Mouse (Mus musculus) kidney, postnatal 0 days (tissue): Measurements from ENCODE around the gene Actl10. TPM values are rescaled to one million over a fixed set of nuclear protein-coding genes. Genes with fewer than 3 reads are reported as not detected.
A peak's percentile ranks its signal among the peaks of the same experiment; 100 is the strongest.

Experiments
- ATAC-seq: fragments of 200-750 bp; cut with Nextera tagmentation; replicated peaks from 2 replicates; pipeline ENCODE4 v1.8.0; 2017; ENCODE audit warnings: low read depth, moderate number of reproducible peaks, moderate TSS enrichment, moderate library complexity; ENCODE audit not compliant: low FRiP score
- DNase-seq: peaks from one replicate; pipeline ENCODE4 v3.0.0-alpha.2; 2016; ENCODE audit warnings: low spot score
- H3K27ac ChIP-seq: fragments of 300-500 bp; sonication (generic); 2 replicates; pipeline ENCODE4 v1.5.1; 2014; ENCODE audit warnings: mild to moderate bottlenecking
- H3K27me3 ChIP-seq: fragments of 300-500 bp; sonication (generic); 2 replicates; pipeline ENCODE4 v1.6.1; 2014; ENCODE audit warnings: low read length, mixed read lengths; ENCODE audit not compliant: insufficient read depth
- H3K36me3 ChIP-seq: fragments of 300-500 bp; sonication (generic); 2 replicates; pipeline ENCODE4 v1.6.1; 2014; ENCODE audit warnings: low read length, mixed read lengths; ENCODE audit not compliant: insufficient read depth
- H3K4me1 ChIP-seq: fragments of 300-500 bp; sonication (generic); replicated peaks from 2 replicates; pipeline ENCODE4 v1.6.1; 2014; ENCODE audit warnings: antibody characterized with exemption, low read length, mixed read lengths; ENCODE audit not compliant: insufficient read depth
- H3K4me2 ChIP-seq: fragments of 300-500 bp; sonication (generic); 2 replicates; pipeline ENCODE4 v1.6.1; 2014; ENCODE audit warnings: mild to moderate bottlenecking, low read length, moderate library complexity, mixed read lengths
- H3K4me3 ChIP-seq: fragments of 300-500 bp; sonication (generic); replicated peaks from 2 replicates; pipeline ENCODE4 v1.5.1; 2014; ENCODE audit warnings: low read depth, low read length
- H3K9ac ChIP-seq: fragments of 300-500 bp; sonication (generic); 2 replicates; pipeline ENCODE4 v1.6.1; 2014; ENCODE audit warnings: low read depth, low read length
- H3K9me3 ChIP-seq: fragments of 300-500 bp; sonication (generic); replicated peaks from 2 replicates; pipeline ENCODE4 v1.6.1; 2016; ENCODE audit warnings: low read length, inconsistent platforms, mixed read lengths
- CTCF ChIP-seq: IDR thresholded peaks from 2 replicates; pipeline ENCODE4 v1.5.1; 2016; ENCODE audit warnings: antibody characterized with exemption, low read depth, mild to moderate bottlenecking, moderate library complexity
- WGBS: fragments of 180-500 bp; shearing (Covaris S2); extraction: QIAGEN DNeasy Blood & Tissue Kit; methylation state at CpG from one replicate; pipeline ENCODE4 v1.1.7; 2014; 5-methylcytosine and 5-hydroxymethylcytosine counted together
- polyA plus RNA-seq: library from polyadenylated mRNA; unstranded; fragments of >200 nt; fragmentation: Nextera tagmentation; extraction: Ambion mirVana; gene quantifications from 2 replicates; pipeline ENCODE4 v1.2.1, GENCODE M21; 2015

The Actl10 gene
- polyA plus RNA-seq, 1 experiment from 2014 or later, result not detected

DNA sequence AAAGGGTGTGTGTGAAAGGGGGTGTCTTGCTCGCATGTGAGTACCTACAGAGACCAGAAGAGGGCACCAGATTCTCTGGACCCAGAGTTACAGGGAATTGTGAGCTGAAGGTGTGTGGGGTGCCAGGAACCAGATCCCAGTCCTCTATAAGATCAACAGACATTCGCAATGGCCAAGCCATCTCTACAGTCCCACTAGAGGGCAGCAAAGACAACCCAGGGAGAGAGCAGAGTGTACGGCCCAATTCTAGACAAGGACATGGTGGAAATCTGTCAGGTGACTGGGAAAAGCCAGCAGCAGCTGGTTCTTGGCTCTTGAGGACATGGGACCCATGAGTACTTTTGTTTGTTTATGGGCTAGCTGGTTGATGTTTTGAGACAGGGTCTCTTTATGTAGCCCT is 41.4 kb downstream of the Actl10 start:
- H3K9me3 ChIP-seq, result no peaks in the 10 kb centered on the region
- 65% methylated on average over 3 of the region's 3 CpGs for WGBS
- H3K36me3 ChIP-seq, result peaks cover 14% of the 10 kb centered on the region
- ATAC-seq (no peak), DNase-seq (peak; percentile 38)
- H3K27me3 ChIP-seq, result no peaks in the 10 kb centered on the region
- no peaks in the 10 kb centered on the region for H3K4me1 ChIP-seq
- no peak overlapping the region for H3K27ac ChIP-seq
- H3K4me3 ChIP-seq, result no peak overlapping the region
- H3K4me2 ChIP-seq, result no peak overlapping the region
- peak; percentile 69 for TF ChIP-seq CTCF
- H3K9ac ChIP-seq, result no peak overlapping the region

DNA sequence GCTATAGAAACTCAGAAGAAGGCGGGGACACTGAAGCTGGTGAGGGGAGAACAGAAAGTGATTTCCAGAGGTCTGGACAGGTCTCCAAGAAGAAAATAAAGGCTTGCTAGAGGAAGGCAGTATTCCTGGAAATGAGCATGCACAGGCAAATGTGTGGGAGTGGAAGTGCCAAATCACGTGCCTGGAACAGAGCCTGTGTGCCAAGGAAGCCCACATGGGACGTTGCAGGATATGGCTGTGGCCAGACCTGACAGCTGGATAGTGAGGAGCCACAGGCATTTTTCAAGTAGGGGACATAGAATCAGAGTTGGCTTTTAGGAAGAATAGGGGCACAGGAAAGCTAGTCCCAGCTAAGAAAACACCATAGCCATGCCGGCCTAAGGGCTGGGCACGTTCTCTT is 44.2 kb downstream of the Actl10 start:
- Histone ChIP-seq H3K27ac (no peak overlapping the region), H3K27me3 (no peaks in the 10 kb centered on the region), H3K36me3 (peaks cover 14% of the 10 kb centered on the region), H3K9me3 (no peaks in the 10 kb centered on the region), H3K4me1 (no peaks in the 10 kb centered on the region), H3K4me2 (no peak overlapping the region), H3K4me3 (no peak overlapping the region), H3K9ac (no peak overlapping the region)
- 61% methylated on average over 5 of the region's 5 CpGs for WGBS
- DNase-seq (no peak), ATAC-seq (no peak)
- no peak for TF ChIP-seq CTCF

DNA sequence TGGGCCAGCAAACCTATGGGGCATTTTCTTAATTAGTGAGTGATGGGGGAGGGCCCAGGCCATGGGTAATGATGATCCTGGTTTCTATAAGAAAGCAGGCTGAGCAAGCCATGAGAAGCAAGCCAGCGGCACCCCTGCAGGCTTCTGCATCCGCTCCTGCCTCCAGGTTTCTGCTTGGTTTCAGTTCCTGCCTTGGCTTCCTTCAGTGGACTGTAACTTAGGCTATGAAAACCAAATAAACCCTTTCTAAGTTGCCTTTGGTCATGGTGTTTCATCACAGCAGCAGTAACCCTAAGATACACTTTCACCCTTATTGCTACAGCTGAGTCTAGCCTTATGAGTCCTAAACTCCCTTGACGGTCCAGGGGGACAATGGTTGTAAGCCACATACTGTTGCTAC is 45.8 kb downstream of the Actl10 start:
- Histone ChIP-seq H3K9ac (no peak overlapping the region), H3K27ac (no peak overlapping the region), H3K27me3 (no peaks in the 10 kb centered on the region), H3K4me2 (no peak overlapping the region), H3K4me3 (no peak overlapping the region), H3K4me1 (0 out of 2 replicates have a peak, but pooled peaks cover under 1% of the 10 kb centered on the region), H3K9me3 (no peaks in the 10 kb centered on the region), H3K36me3 (peaks cover 14% of the 10 kb centered on the region)
- 93% methylated on average over 3 of the region's 3 CpGs for WGBS
- DNase-seq (no peak), ATAC-seq (no peak)
- TF ChIP-seq CTCF, result no peak

DNA sequence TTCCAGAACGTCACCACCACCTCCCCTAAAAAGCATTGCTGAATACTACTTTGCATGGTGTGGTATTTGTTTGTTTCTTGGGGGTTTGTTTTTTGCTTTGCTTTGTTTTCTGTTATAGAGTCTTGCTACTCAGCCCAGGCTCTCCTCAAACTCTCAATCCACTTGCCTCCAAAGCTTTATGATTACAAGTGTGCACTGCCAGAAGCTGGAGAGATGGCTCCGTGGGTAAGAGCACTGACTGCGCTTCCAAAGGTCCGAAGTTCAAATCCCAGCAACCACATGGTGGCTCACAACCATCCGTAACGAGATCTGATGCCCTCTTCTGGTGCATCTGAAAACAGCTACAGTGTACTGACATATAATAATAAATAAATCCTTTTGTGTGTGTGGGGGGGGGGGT is 49.0 kb downstream of the Actl10 start:
- no peak for DNase-seq
- H3K27me3 ChIP-seq, result no peaks in the 10 kb centered on the region
- H3K27ac ChIP-seq, result no peak overlapping the region
- no peaks in the 10 kb centered on the region; the same call in 1 of the 2 replicates for H3K36me3 ChIP-seq
- H3K9ac ChIP-seq, result no peak overlapping the region
- H3K4me3 ChIP-seq, result no peak overlapping the region
- H3K4me1 ChIP-seq, result peaks cover 13% of the 10 kb centered on the region; the same call in 1 of the 2 replicates
- ATAC-seq, result no peak
- peak; percentile 41 for TF ChIP-seq CTCF
- no peaks in the 10 kb centered on the region for H3K9me3 ChIP-seq
- H3K4me2 ChIP-seq, result no peak overlapping the region
- WGBS, result 73% methylated on average over 6 of the region's 6 CpGs

DNA sequence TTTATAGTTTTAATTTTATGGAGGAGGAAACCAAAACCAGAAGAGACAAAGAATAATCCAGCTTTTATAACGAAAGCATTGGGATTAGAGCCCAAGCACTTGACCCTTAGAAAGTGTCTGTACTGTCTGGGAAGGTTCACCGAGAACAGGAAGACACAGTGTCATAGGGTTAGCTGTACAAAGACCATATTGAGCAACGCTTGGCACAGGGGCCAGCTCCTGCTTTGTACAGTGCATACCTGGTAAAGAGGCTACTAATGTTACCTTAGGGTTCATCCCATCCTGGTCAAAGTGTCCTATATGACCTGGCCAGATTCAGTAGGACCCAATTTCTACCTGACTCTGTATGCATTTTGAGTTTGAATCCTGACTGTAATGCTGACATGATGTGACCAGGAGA is 49.7 kb downstream of the Actl10 start:
- no peak for TF ChIP-seq CTCF
- Histone ChIP-seq H3K4me1 (peaks cover 13% of the 10 kb centered on the region; the same call in 1 of the 2 replicates), H3K27ac (no peak overlapping the region), H3K4me3 (no peak overlapping the region), H3K27me3 (no peaks in the 10 kb centered on the region), H3K9ac (no peak overlapping the region), H3K9me3 (no peaks in the 10 kb centered on the region), H3K36me3 (no peaks in the 10 kb centered on the region), H3K4me2 (no peak overlapping the region)
- no peak for ATAC-seq
- DNase-seq, result no peak
- WGBS, result 74% methylated on average over 3 of the region's 3 CpGs

Other genes with a start within 250 kb of the Actl10 start
- not detected in 2 replicates for gene Bpifb9b, start 244.5 kb upstream of the Actl10 start, polyA plus RNA-seq
- 13.9 and 25.2 TPM in 2 replicates for gene Cdk5rap1, start 178.8 kb upstream of the Actl10 start, polyA plus RNA-seq
- 16.8 and 16.9 TPM in 2 replicates for gene Snta1, start 143.7 kb upstream of the Actl10 start, polyA plus RNA-seq
- gene Cbfa2t2, start 115.3 kb upstream of the Actl10 start, polyA plus RNA-seq, result 23.6 and 26.0 TPM in 2 replicates
- gene 1700003F12Rik, start 4.7 kb upstream of the Actl10 start, polyA plus RNA-seq, result 0.80 and 1.1 TPM in 2 replicates
- gene Necab3, start 7.1 kb downstream of the Actl10 start, polyA plus RNA-seq, result 0.58 and 0.97 TPM in 2 replicates
- gene E2f1, start 18.1 kb downstream of the Actl10 start, polyA plus RNA-seq, result 9.5 and 9.6 TPM in 2 replicates
- gene Pxmp4, start 51.9 kb downstream of the Actl10 start, polyA plus RNA-seq, result 37.3 and 37.9 TPM in 2 replicates
- gene Zfp341, start 61.5 kb downstream of the Actl10 start, polyA plus RNA-seq, result 0.80 and 0.82 TPM in 2 replicates
- gene 4930519P11Rik, start 61.7 kb downstream of the Actl10 start, polyA plus RNA-seq, result 0.42 and 0.71 TPM in 2 replicates
- gene Chmp4b, start 99.9 kb downstream of the Actl10 start, polyA plus RNA-seq, result 30.0 and 34.7 TPM in 2 replicates
- gene Gm14214, start 218.3 kb downstream of the Actl10 start, polyA plus RNA-seq, result not detected in 2 replicates
- gene Raly, start 239.3 kb downstream of the Actl10 start, polyA plus RNA-seq, result 31.6 and 33.7 TPM in 2 replicates
- gene a, start 239.6 kb downstream of the Actl10 start, polyA plus RNA-seq, result 0.42 and 1.1 TPM in 2 replicates